Mouse (Mus musculus) fat pad, adult 2 months (tissue): ENCODE measurements at regions not wholly inside any gene's neighbourhood (a gene's known extent, or its start where the extent isn't known, plus 50 kb on each side); places are given as distances from the start of the nearest gene placed in this dataset.

ENCODE experiments used
- DNase-seq: peaks from one replicate; pipeline ENCODE4 v3.0.0-alpha.2; 2011; ENCODE audit warnings: low read depth, low spot score; ENCODE audit errors: extremely low read depth

GRCm38 (mm10) chr10:84021167-84022120 lies 298.8 kb downstream of the 1500009L16Rik start:
- DNase-seq: no peak

GRCm38 (mm10) chr10:84024294-84024693 lies 301.6 kb downstream of the 1500009L16Rik start:
- DNase-seq: no peak

GRCm38 (mm10) chr10:84024901-84025300 lies 302.2 kb downstream of the 1500009L16Rik start:
- no peak for DNase-seq

DNA sequence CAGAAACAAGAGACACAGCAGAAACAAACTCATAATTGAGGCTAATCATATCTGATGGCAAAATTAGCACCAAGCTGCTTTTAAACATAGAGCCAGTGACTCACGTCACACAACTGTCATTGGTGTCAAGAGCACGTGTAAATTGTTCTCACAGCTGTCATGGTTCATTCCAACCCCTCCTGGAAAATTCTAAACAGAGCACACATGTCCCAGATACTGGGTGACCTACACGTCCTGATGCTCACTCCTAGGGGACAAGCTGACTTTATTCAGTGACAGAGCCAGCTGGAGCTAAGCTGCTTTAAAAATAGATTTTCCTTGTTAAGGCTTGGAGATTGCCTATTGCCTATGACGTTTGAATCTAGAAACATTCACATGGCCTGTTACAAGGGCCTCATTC lies 304.1 kb downstream of the 1500009L16Rik start:
- no peak for DNase-seq

DNA sequence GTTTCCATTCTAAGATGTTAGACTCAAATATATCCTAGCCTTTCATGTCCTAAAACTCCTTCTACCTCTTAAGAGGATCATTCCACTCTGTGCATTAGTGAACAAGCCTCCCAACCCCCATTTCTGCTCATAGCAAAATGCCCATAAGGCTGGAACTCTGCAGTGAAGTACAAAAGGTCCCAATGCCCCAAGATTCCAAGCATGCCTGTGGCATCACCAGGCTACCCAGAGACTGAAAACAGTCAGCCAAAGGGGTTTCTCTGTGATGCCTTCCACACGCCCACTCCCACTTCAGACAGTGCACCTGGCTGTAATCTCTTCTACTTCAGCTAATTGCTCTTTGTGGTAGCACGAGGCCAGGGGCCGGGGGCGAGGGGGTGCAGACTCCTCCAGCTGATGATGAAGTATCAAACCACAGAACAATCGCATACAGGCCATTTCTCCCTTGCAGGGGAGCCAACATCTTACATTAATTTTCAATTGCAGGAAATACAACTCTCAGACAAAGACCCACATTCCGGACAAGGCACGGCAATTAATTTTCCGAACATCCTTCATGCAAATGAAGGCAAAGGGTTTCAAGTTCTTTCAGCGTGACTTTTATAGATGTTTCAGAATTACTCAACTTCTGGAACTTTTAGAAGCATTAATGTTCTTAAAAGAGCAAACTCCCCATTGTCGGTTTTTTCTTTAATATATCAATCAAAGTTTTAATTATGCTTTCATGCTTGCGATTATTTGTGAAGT lies 313.6 kb downstream of the 1500009L16Rik start:
- no peak for DNase-seq

- DNase-seq: no peak
These were observed 326.0 kb downstream of the 1500009L16Rik start for GRCm38 (mm10) chr10:84048706-84049105.

GRCm38 (mm10) chr10:84052696-84053095 lies 330.0 kb downstream of the 1500009L16Rik start:
- no peak for DNase-seq

DNA sequence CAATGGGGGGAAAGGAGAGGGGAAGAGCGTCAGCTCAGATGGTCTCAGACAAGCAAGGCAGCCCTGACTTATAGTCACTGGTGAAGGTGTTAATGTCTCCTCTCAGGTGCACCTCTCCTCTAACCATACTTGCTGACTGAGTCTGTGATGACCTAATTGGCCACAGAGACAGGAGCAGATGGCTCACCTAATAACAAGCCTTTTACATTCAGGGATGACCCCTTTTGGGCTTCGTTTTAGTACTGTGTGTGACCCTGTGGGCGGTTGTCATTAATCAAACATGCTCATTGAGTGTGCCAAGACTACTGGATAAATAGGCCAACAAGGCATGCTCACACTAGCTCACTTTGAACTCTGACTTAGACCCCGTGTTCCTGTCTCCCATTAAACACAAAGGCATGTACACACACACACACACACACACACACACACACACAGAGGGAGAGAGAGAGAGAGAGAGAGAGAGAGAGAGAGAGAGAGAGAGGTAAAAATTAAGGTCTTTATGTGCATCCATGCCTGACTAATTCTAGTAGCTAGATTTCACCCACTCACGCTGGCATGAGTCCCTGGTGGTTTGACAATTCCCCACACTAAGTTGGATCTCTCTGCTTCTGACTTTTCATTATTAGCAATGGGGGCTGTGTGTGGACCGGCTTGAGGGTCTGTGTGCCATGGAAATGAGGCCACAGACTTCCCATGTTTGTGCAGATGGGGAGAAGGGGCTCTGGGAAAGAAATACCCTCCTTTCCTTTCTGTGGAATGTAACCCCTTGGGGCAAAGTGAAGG lies 332.1 kb downstream of the 1500009L16Rik start:
- peak; percentile 81 for DNase-seq

- no peak for DNase-seq
These were observed 332.9 kb downstream of the 1500009L16Rik start for GRCm38 (mm10) chr10:84055402-84056167.

DNA sequence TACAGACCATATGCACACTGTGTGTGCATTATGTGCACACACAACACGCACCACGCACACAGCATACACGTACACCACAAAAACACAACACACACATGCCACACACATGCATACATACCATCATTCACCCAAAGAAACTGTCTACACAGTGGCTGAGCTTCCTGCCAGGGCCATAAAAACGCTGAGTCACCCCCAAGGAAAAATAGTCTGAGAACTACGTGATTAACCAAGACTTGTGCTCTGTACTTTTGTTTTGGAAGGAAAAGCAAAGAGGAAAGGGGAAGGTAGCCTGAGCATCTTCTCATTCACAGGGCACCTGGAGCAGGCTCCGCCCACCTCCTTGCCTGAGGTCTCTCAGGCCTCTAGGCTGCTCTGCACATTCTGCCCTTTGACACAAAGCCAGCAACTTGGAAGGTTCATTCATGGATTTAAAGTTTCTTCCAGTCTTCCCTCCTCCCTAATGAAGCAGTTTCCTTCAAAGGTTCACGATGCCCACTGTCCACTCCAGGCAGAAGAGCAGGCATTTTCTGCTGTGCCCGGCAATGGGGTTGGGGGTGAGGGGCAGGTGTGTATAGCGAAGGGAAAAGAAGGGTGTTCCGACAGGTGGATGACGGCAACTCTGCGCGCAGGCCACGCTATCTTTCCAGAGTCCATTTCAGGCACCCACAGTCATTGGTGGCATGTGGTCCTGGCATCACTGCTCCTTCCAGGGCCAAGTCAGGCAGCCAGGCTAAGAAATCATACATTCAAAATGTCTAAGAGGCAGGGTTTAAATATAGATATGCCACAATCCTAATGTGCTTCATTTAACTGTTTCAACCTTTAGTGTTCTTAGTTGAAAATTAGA lies 333.9 kb downstream of the 1500009L16Rik start:
- no peak for DNase-seq

DNA sequence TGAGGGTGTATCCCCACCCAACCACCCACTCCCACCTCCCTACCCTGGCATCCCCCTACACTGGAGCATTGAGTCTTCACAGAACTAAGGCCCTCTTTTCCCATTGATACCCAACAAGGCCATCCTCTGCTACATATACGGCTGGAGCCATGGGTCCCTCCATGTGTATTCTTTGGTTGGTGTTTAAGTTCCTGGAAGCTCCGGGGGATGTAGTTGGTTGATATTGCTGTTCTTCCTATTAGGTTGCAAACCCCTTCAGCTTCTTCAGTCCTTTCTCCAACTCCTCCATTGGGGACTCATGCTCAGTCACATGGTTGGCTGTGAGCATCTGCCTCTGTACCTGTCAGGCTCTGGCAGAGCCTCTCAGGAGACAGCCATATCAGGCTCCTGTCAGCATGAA lies 335.6 kb downstream of the 1500009L16Rik start:
- DNase-seq: no peak

DNA sequence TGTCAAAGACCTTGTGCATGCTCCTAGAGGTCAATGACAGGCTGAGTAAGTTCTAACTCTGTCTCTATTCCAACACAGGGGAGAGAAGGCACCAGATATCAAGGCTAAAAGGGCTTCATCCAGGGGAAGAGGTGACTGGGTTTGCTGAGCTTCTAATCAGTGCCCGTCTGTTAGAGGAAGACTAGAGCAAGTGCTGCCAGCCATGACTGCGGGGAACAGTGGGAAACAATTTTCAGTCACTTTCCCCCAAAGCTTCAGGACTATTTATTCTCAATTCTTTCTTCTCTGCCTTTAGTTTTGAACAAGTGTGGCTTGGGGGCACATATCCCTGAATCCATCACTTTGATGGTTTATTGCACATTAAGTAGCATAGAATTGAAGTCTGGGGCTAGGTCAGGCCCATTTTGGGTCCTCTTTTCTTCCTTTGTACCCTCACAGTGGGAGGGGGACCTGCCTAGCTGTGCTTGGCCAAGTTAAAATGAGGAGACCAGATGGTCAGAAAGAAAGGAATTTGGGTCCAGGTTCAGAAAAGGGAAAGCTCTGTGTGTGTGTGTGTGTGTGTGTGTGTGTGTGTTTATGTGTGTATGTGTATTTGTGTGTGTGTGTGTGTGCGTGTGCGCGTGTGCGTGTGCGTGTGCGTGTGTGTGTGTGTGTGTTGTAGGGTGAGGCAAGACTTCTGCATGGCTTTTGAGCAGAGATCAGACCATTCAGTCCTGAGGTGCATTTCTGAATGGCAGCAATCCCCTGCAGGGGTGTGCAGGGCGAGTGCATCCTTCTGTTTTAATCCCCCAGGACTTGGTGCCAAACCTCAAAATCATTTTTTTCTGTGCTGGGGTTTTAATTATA lies 337.2 kb downstream of the 1500009L16Rik start:
- DNase-seq: no peak

- DNase-seq: no peak
These were observed 338.0 kb downstream of the 1500009L16Rik start for GRCm38 (mm10) chr10:84060492-84061218.

DNA sequence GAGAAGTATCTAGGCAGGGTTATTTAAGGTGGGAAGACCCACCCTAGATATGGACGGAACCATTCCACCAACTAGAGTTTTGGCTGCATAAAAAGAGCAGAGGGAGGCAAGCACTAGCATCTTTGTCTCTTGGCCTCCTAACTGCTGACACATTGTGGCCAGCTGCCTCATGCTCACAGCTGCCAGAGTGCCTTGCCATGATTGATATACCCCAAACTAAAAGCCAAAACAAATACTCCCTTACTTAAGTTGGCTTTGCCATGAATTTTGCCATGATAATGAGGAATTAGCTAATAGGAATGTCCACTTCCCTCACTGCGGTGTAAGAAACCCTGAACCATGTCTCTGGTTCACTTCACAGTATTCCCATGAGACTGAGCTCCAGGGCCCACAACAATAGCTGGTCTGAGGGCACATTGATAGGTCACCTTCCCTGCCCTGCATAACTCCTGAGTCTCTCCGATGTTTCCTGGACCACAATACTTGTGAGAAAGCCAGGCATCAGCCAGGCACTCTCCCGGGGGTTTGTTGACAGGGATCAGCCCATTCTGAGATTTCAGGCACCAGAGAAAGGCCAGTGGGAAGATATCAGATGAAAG lies 344.5 kb downstream of the 1500009L16Rik start:
- no peak for DNase-seq

- DNase-seq: no peak
These were observed 347.1 kb downstream of the 1500009L16Rik start for GRCm38 (mm10) chr10:84069806-84070205.

DNA sequence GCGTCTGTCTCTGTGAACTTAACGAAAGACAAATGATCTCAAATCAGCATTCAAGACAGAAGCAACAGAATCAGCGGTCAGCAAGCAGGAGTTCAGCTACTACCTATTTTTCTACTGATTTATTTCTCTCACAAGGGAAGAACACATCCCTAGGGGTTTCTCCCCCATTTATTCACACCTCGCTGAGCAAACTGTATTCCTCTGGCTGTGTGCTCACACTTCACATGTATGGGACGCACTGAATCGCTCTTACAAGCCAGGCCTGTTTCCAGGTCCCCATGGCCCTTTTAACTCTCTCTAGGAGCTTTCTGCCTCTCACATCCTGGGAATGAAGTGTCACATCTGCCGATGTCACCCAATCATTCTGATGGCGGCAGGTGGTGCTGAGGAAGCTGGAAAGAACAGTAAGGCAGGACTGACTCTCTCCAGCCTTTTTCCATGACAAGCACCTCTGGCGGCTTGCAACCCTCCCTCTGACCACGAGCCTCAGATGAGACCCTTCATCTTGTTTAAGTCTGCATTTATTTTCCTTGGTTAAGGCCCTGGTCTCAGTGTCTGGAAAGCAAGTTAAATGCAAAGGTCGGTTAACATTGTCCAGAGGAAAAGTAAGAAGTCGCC lies 350.3 kb downstream of the 1500009L16Rik start:
- DNase-seq: no peak

- no peak for DNase-seq
These were observed 352.9 kb downstream of the 1500009L16Rik start for GRCm38 (mm10) chr10:84075581-84075980.
